Mouse (Mus musculus) MEL (cell line): ENCODE data around the gene Pnpla2.

Experiments used
- BHLHE40 ChIP-seq: IDR thresholded peaks from 2 replicates; pipeline ENCODE4 v1.6.1; 2012; ENCODE audit warnings: low read depth, mild to moderate bottlenecking, inconsistent platforms, low read length, improper control_type of control experiment, borderline replicate concordance
- SMC3 ChIP-seq: IDR thresholded peaks from 2 replicates; pipeline ENCODE4 v1.6.1; 2011; ENCODE audit warnings: low read depth, low read length, improper control_type of control experiment

DNA sequence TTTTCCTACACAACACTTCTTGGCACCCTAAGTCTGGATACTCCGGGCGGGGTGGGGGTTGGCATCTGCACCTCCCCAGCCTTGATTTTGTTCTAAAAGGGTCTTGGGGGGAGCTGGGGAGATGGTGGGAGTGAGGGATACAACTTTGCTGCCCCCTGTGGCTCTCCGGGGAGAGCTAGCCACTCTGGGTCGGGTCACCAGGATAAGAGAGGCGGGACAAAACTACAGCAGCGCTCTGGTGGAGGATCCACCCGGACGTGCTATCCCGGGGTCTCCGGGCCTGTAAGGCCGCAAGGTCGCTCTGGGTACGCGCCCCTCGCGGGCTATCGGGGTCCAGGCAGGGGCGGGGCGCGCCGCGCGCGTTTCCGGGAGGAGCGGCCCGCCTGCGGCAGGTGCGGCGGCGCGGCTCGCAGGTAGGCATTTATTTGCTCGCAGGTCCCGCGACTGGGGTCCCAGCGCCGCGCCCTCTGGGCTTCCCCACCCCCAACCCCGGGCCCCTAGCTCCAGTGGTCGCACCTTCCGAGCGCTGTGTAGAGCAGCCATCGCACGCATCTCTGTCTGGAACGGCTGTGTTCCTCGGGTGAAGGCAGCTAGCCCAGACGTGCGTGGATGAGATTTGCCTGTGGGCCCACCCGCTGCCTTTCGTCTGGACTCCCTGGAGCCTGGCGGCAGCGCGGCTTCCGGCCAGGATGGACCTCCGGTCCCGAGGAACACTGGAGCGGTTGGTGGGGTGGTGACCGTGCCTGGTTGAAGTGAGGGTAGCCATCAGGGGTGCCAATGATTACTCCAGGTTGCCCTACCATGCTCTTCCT is 6.7 kb downstream of the Pnpla2 start:
- TF ChIP-seq BHLHE40 (no peak), SMC3 (no peak)
